Mouse (Mus musculus): Measurements from ENCODE around the gene Acsbg1. TPM values are rescaled to one million over a fixed set of nuclear protein-coding genes. Genes with fewer than 3 reads are reported as not detected.

Acsbg1 gene
- polyA plus RNA-seq (2014; fragmentation: Nextera tagmentation; extraction: Ambion mirVana) = 0.31 and 0.32 TPM in 2 replicates

DNA sequence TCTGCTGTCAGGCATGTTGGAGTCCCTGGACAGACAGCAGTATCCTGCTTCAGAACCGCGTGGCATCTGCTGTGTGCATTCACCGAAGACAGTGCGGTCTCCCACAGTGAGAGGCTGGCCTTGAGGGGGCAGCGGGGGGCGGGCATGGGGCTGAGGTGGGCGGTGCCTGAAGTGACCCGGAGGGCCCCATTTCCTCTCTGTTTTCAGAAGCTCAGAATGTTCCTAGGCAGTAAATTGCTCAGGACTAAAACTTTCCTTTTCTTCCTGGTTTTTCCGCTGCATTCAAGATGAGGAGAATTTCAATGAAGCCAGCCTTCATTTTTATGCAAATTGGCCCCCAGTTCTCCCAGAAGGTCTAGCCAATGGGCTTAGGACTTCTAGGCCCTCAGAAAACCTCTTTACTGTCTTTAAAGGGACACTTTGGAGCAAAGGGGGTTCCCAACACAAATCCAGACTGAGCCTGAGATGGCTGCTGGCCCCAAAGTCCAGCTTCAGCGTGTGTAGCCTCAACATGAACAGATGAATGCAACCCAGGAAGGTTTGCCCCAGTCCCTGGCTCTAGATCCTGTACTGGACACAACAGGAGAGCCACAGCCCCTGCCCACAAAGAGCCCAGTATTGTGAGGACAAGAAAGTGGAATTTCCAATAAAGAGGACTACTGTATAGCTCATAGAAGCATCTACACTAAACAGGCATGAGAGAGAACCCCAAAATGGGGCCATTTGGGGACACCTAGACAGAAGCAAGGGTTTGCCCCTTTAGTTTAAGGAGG lies at the start of gene Acsbg1:
TSS of gene Acsbg1 (minus strand) at position 266 of the 773 bp plus-strand sequence.
- ATAC-seq (ENCODE audit: insufficient read depth) (no peak), DNase-seq (peak; percentile 7)
- Histone ChIP-seq H3K4me2 (no peak within 1 kb of the TSS), H3K4me1 (ENCODE audit: insufficient read depth) (no peaks in the 10 kb centered on the region), H3K9me3 (ENCODE audit: low read depth, low read length) (no peaks in the 10 kb centered on the region; the same call in 1 of the 2 replicates), H3K9ac (no peak within 1 kb of the TSS), H3K27ac (ENCODE audit: low read depth) (no peak within 1 kb of the TSS), H3K36me3 (ENCODE audit: insufficient read depth) (no peaks in the 10 kb centered on the region), H3K4me3 (ENCODE audit: low read depth, low read length) (no peak within 1 kb of the TSS), H3K27me3 (ENCODE audit: insufficient read depth, low read length) (no peaks in the 10 kb centered on the region)
- TF ChIP-seq CTCF (IDR thresholded peaks at IDR 0.05; ENCODE audit: low read depth) = no peak
- WGBS = 34% methylated on average over 10 of the region's 10 CpGs

DNA sequence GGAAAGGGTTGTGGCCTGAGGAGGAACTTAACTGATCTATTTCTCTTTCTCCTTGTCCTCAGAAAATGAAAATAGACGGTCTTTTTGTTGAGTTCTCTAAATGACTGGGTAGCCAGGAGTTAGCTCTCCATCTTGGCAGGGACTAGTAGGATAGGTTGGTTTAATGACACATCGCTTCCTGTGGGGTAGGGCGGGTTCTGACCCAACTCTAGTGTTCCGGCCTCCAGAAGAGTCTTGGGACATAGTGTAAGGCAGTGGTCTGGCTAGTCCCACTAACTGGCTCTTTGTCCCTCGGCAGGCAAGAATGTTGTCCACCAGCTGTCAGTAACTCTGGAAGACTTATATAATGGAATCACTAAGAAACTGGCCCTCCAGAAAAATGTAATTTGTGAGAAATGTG lies 46.4 kb upstream of the Acsbg1 start:
- H3K9me3 ChIP-seq (ENCODE audit: low read depth, low read length) = no peaks in the 10 kb centered on the region
- ATAC-seq (ENCODE audit: insufficient read depth) (no peak), DNase-seq (no peak)
- no peak for TF ChIP-seq CTCF (IDR thresholded peaks at IDR 0.05; ENCODE audit: low read depth)
- H3K4me2 ChIP-seq = no peak overlapping the region
- WGBS = 77% methylated on average over 5 of the region's 5 CpGs
- H3K27ac ChIP-seq (ENCODE audit: low read depth) = no peak overlapping the region
- no peaks in the 10 kb centered on the region for H3K27me3 ChIP-seq (ENCODE audit: insufficient read depth, low read length)
- no peak overlapping the region for H3K9ac ChIP-seq
- no peaks in the 10 kb centered on the region for H3K4me1 ChIP-seq (ENCODE audit: insufficient read depth)
- peaks cover 26% of the 10 kb centered on the region for H3K36me3 ChIP-seq (ENCODE audit: insufficient read depth)
- H3K4me3 ChIP-seq (ENCODE audit: low read depth, low read length) = no peak overlapping the region

- ATAC-seq (ENCODE audit: insufficient read depth) = no peak
- peaks cover 24% of the 10 kb centered on the region; the same call in 1 of the 2 replicates for H3K36me3 ChIP-seq (ENCODE audit: insufficient read depth)
- no peak overlapping the region for H3K27ac ChIP-seq (ENCODE audit: low read depth)
- no peak overlapping the region for H3K4me2 ChIP-seq
- no peak overlapping the region for H3K4me3 ChIP-seq (ENCODE audit: low read depth, low read length)
- H3K9ac ChIP-seq = no peak overlapping the region
- no peak for TF ChIP-seq CTCF (IDR thresholded peaks at IDR 0.05; ENCODE audit: low read depth)
- 51% methylated on average over 8 of the region's 8 CpGs for WGBS
- H3K4me1 ChIP-seq (ENCODE audit: insufficient read depth) = no peaks in the 10 kb centered on the region
- DNase-seq = no peak
- no peaks in the 10 kb centered on the region for H3K9me3 ChIP-seq (ENCODE audit: low read depth, low read length)
- H3K27me3 ChIP-seq (ENCODE audit: insufficient read depth, low read length) = no peaks in the 10 kb centered on the region
Measured at GRCm38 (mm10) chr9:54707288-54707999, 45.8 kb upstream of the Acsbg1 start.

DNA sequence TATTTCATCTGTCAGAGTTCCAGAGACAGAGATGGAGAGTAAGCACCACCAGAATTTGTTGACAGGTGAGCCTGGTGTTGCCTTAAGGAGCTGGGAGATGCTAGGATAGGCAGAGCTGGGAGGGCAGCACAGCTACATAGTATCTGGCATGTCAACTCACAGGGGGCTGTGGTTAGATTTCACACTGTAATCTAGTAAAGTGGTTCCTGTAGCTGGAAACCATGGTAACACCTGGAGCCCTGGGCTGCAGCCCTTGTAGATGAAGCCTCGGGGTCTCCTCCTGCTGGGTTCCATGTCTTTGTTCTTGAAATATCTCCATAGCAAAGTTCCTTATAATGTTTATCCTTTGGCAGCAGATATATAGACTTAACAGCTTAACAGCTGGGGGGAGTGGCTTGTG lies 43.9 kb upstream of the Acsbg1 start:
- H3K4me1 ChIP-seq (ENCODE audit: insufficient read depth) = no peaks in the 10 kb centered on the region
- H3K27me3 ChIP-seq (ENCODE audit: insufficient read depth, low read length) = 0 out of 2 replicates have a peak, but pooled peaks cover 4% of the 10 kb centered on the region
- H3K9ac ChIP-seq = no peak overlapping the region
- DNase-seq = no peak
- H3K4me2 ChIP-seq = no peak overlapping the region
- no peak for ATAC-seq (ENCODE audit: insufficient read depth)
- no peak overlapping the region for H3K27ac ChIP-seq (ENCODE audit: low read depth)
- TF ChIP-seq CTCF (IDR thresholded peaks at IDR 0.05; ENCODE audit: low read depth) = no peak
- peaks cover 10% of the 10 kb centered on the region; the same call in 1 of the 2 replicates for H3K36me3 ChIP-seq (ENCODE audit: insufficient read depth)
- H3K9me3 ChIP-seq (ENCODE audit: low read depth, low read length) = no peaks in the 10 kb centered on the region
- no peak overlapping the region for H3K4me3 ChIP-seq (ENCODE audit: low read depth, low read length)
- 30% methylated on average over 1 of the region's 1 CpGs for WGBS

GRCm38 (mm10) chr9:54704361-54704760 lies 42.7 kb upstream of the Acsbg1 start:
- 0 out of 2 replicates have a peak overlapping the region, but pooled peaks have one; percentile 3 for H3K9ac ChIP-seq
- H3K4me3 ChIP-seq (ENCODE audit: low read depth, low read length) = no peak overlapping the region
- H3K4me1 ChIP-seq (ENCODE audit: insufficient read depth) = peaks cover 6% of the 10 kb centered on the region; the same call in 1 of the 2 replicates
- no peaks in the 10 kb centered on the region for H3K9me3 ChIP-seq (ENCODE audit: low read depth, low read length)
- no peak for DNase-seq
- no peak for ATAC-seq (ENCODE audit: insufficient read depth)
- no peak for TF ChIP-seq CTCF (IDR thresholded peaks at IDR 0.05; ENCODE audit: low read depth)
- no peak overlapping the region for H3K4me2 ChIP-seq
- 0 out of 2 replicates have a peak, but pooled peaks cover 6% of the 10 kb centered on the region for H3K27me3 ChIP-seq (ENCODE audit: insufficient read depth, low read length)
- H3K27ac ChIP-seq (ENCODE audit: low read depth) = no peak overlapping the region
- 64% methylated on average over 5 of the region's 5 CpGs for WGBS
- H3K36me3 ChIP-seq (ENCODE audit: insufficient read depth) = peaks cover 6% of the 10 kb centered on the region; the same call in 1 of the 2 replicates

- H3K9me3 ChIP-seq (ENCODE audit: low read depth, low read length) = no peaks in the 10 kb centered on the region
- no peak for TF ChIP-seq CTCF (IDR thresholded peaks at IDR 0.05; ENCODE audit: low read depth)
- peaks cover 11% of the 10 kb centered on the region; the same call in 1 of the 2 replicates for H3K4me1 ChIP-seq (ENCODE audit: insufficient read depth)
- no peak overlapping the region for H3K4me3 ChIP-seq (ENCODE audit: low read depth, low read length)
- no peak overlapping the region for H3K27ac ChIP-seq (ENCODE audit: low read depth)
- no peak overlapping the region for H3K4me2 ChIP-seq
- no peaks in the 10 kb centered on the region for H3K36me3 ChIP-seq (ENCODE audit: insufficient read depth)
- DNase-seq = no peak
- peaks cover 16% of the 10 kb centered on the region for H3K27me3 ChIP-seq (ENCODE audit: insufficient read depth, low read length)
- no peak for ATAC-seq (ENCODE audit: insufficient read depth)
- H3K9ac ChIP-seq = no peak overlapping the region
- 51% methylated on average over 2 of the region's 2 CpGs for WGBS
Measured at GRCm38 (mm10) chr9:54702581-54702980, 40.9 kb upstream of the Acsbg1 start.

DNA sequence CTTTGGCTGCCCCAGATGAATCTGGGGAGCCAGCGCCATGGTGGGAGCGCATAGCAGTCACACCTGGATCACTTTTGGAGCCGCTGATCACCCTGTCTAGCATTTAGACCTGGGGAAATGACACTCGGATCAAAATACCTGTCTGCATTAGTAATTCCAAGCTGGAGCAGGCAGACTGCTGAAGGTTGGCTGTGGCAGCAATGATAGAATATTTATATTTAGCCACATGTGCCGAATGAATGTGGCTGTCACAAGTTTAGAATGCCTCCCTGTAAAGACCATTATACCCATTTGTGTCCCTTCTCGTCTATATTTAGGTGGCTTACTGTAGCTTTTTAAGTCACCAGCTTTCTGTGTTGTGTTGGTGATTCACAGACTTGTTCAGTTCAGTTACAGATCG lies 39.1 kb upstream of the Acsbg1 start:
- no peak for TF ChIP-seq CTCF (IDR thresholded peaks at IDR 0.05; ENCODE audit: low read depth)
- Histone ChIP-seq H3K27ac (ENCODE audit: low read depth) (no peak overlapping the region), H3K36me3 (ENCODE audit: insufficient read depth) (no peaks in the 10 kb centered on the region), H3K9me3 (ENCODE audit: low read depth, low read length) (no peaks in the 10 kb centered on the region), H3K4me1 (ENCODE audit: insufficient read depth) (peaks cover 11% of the 10 kb centered on the region; the same call in 1 of the 2 replicates), H3K4me2 (peak overlapping the region; percentile 93), H3K9ac (no peak overlapping the region), H3K27me3 (ENCODE audit: insufficient read depth, low read length) (peaks cover 16% of the 10 kb centered on the region), H3K4me3 (ENCODE audit: low read depth, low read length) (peak overlapping the region; percentile 71)
- ATAC-seq (ENCODE audit: insufficient read depth) (no peak), DNase-seq (no peak)
- WGBS = 68% methylated on average over 7 of the region's 7 CpGs
